Mouse (Mus musculus): ENCODE results near the gene Prdm8. TPM values are rescaled to one million over a fixed set of nuclear protein-coding genes. Genes with fewer than 3 reads are reported as not detected.

Prdm8 gene
- 0.97 and 1.1 TPM in 2 replicates for polyA plus RNA-seq (2015; fragmentation: Nextera tagmentation; extraction: Ambion mirVana)

DNA sequence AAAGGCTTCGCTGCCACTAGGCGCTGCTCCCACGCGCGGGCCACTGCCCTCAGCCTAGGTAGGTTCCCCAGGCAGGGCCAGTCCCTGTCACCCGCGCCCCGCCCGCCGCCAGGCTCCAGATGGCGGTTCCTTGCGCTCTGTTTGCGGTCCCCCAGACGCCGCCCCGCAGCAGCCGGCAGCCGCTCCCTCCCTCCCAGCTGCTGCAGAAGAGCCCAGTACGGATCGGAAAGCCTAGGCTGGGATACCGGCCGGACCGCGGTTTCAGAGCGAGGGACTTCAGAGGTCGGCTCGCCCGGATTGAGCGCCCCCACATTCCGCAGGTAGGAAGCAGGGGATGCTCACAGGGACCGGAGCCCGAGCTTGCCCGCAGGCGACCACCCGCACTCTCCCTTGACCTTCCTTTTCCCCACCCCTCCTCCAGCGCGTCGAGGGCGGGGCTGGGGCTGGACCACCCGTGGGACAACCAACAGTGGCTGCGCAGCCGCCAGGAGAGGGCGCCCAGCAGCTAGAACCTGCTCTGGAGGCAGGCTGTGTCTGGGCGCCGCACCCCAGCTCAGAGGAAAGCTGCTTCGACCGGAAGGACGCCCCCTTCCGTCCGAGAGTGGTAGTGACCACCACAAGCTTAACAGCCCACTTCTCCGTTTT is at the start of gene Prdm8:
Gene Prdm8, plus strand, starts transcription at position 19 of the 645 bp plus-strand sequence.

Other genes starting within 250 kb of the Prdm8 start
- 17.9 and 18.1 TPM in 2 replicates for gene Antxr2, start 136.2 kb upstream of the Prdm8 start, polyA plus RNA-seq (2015; fragmentation: Nextera tagmentation; extraction: Ambion mirVana)
- 4.3 and 7.0 TPM in 2 replicates for gene Fgf5, start 87.0 kb downstream of the Prdm8 start, polyA plus RNA-seq (2015; fragmentation: Nextera tagmentation; extraction: Ambion mirVana)
- 0.21 TPM in 1 of 2 replicates, not detected in the other for gene Cfap299, start 162.1 kb downstream of the Prdm8 start, polyA plus RNA-seq (2015; fragmentation: Nextera tagmentation; extraction: Ambion mirVana)